Mouse (Mus musculus): ENCODE measurements around the gene Sec14l1. TPM values are rescaled to one million over a fixed set of nuclear protein-coding genes. Genes with fewer than 3 reads are reported as not detected.

Sec14l1 gene
- polyA plus RNA-seq, 1 experiment from 2014 or later = 41.1 TPM

DNA sequence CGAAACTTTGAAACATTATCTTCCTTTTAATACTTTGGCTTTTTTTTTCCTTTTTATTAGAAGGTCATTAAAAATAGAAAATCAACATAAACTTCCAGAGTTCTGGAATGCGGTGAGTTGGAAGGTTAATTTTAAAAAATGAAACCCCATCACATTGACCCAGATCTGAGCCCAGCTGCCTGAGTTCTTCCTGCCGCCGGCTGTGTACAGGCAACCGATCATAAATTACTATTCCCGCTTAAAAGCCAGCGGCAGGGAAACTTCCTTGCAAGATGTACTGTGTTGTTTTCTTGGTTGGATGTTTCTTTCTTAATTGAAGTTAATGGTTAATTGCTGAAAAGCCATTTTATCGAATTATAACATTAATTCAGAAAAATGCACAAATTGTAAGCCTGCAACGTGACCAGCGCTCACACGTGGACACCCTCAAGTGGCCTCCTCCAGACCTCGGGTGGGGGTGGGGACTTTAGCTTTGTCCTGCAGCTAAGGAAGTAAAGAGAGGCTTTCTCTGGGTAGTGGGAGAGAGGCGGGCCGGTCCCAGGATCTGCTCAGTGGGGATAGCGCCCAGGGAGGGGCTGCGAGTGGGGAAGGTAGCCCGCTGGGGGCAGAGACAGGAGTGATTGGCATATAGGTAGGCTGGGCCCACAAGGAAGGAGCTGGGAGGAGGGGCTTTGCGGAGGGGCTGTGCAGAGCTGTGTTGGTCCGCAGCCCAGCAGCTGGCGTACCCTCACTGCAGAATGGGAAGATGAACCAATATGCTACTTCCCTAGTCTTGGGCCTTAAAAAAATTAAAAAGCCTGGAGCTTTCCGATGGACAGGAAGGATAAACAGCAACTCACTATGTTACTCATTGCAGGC, 70.3 kb downstream of the Sec14l1 start:
- no peak overlapping the region for H3K9ac ChIP-seq (replicated peaks; ENCODE audit: low read depth, low read length)
- no peak overlapping the region for H3K4me2 ChIP-seq (replicated peaks; ENCODE audit: low read depth, low read length)
- H3K9me3 ChIP-seq (ENCODE audit: control insufficient read depth, low read depth, low read length) = peaks cover 13% of the 10 kb centered on the region; the same call in 1 of the 2 replicates
- H3K4me3 ChIP-seq (ENCODE audit: low read depth, low read length) = no peak overlapping the region
- peaks cover 8% of the 10 kb centered on the region for H3K4me1 ChIP-seq (ENCODE audit: control insufficient read depth, insufficient read depth, low read length)
- no peaks in the 10 kb centered on the region for H3K27me3 ChIP-seq (ENCODE audit: control insufficient read depth, insufficient read depth, low read length)
- H3K36me3 ChIP-seq (ENCODE audit: control insufficient read depth, insufficient read depth, low read length) = no peaks in the 10 kb centered on the region
- no peak for ATAC-seq (ENCODE audit: insufficient number of reproducible peaks, insufficient read depth, low FRiP score, low read depth)
- peak overlapping the region; percentile 59; the same call in 1 of the 2 replicates for H3K27ac ChIP-seq (ENCODE audit: low read length)
- 30% methylated on average over 21 of the region's 21 CpGs for WGBS

DNA sequence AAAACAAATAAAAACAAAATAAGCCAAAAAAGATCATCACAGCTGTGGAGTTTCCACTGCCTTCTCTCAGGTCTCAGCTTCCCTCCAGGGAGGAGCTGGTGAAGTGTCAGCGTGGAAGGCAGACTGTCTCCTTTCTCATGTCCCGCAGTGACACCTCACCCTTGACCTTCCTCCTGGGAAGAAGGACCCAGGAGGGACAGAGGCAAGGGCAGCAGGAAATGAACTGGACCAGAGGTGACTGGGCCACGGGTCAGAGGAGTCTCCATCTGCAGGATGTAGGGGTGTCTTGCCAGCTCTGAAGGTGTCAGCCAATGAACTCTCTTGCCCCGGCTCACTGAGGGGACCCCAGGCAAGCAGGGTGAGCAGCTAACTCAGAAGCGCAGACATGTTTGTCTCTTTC, 76.6 kb downstream of the Sec14l1 start:
- no peaks in the 10 kb centered on the region for H3K4me1 ChIP-seq (ENCODE audit: control insufficient read depth, insufficient read depth, low read length)
- H3K27me3 ChIP-seq (ENCODE audit: control insufficient read depth, insufficient read depth, low read length) = no peaks in the 10 kb centered on the region
- H3K36me3 ChIP-seq (ENCODE audit: control insufficient read depth, insufficient read depth, low read length) = no peaks in the 10 kb centered on the region
- no peak overlapping the region for H3K9ac ChIP-seq (replicated peaks; ENCODE audit: low read depth, low read length)
- 60% methylated on average over 5 of the region's 5 CpGs for WGBS
- H3K27ac ChIP-seq (ENCODE audit: low read length) = no peak overlapping the region
- H3K4me2 ChIP-seq (replicated peaks; ENCODE audit: low read depth, low read length) = no peak overlapping the region
- no peaks in the 10 kb centered on the region for H3K9me3 ChIP-seq (ENCODE audit: control insufficient read depth, low read depth, low read length)
- ATAC-seq (ENCODE audit: insufficient number of reproducible peaks, insufficient read depth, low FRiP score, low read depth) = no peak
- no peak overlapping the region for H3K4me3 ChIP-seq (ENCODE audit: low read depth, low read length)

DNA sequence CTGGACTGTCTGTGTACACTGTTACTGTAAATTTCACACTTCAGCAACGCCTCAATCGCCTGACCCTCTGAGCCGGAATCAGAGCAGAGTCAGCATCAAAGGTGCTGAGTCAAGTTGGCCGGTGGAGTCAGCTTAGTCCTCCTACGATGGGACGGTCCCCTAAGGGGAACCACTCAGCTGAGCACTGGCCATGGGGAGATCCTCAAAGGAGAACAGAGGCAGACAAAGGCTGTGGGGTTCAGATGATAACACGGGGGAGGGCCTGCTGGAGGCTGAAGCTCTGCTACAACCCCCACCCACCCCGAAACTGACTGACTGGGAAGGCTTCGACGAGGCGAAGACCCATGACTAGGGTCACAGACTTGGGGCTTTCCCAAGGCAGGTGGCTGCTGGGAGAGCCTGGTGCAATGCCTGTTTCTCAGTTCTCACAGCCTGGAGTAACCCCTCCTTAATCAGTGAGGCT, 79.5 kb downstream of the Sec14l1 start:
- no peak overlapping the region for H3K4me2 ChIP-seq (replicated peaks; ENCODE audit: low read depth, low read length)
- H3K4me1 ChIP-seq (ENCODE audit: control insufficient read depth, insufficient read depth, low read length) = 0 out of 2 replicates have a peak, but pooled peaks cover under 1% of the 10 kb centered on the region
- no peaks in the 10 kb centered on the region for H3K9me3 ChIP-seq (ENCODE audit: control insufficient read depth, low read depth, low read length)
- ATAC-seq (ENCODE audit: insufficient number of reproducible peaks, insufficient read depth, low FRiP score, low read depth) = no peak
- WGBS = 69% methylated on average over 11 of the region's 11 CpGs
- no peaks in the 10 kb centered on the region for H3K36me3 ChIP-seq (ENCODE audit: control insufficient read depth, insufficient read depth, low read length)
- H3K9ac ChIP-seq (replicated peaks; ENCODE audit: low read depth, low read length) = no peak overlapping the region
- no peak overlapping the region for H3K4me3 ChIP-seq (ENCODE audit: low read depth, low read length)
- H3K27ac ChIP-seq (ENCODE audit: low read length) = no peak overlapping the region
- H3K27me3 ChIP-seq (ENCODE audit: control insufficient read depth, insufficient read depth, low read length) = 0 out of 2 replicates have a peak, but pooled peaks cover 1% of the 10 kb centered on the region

DNA sequence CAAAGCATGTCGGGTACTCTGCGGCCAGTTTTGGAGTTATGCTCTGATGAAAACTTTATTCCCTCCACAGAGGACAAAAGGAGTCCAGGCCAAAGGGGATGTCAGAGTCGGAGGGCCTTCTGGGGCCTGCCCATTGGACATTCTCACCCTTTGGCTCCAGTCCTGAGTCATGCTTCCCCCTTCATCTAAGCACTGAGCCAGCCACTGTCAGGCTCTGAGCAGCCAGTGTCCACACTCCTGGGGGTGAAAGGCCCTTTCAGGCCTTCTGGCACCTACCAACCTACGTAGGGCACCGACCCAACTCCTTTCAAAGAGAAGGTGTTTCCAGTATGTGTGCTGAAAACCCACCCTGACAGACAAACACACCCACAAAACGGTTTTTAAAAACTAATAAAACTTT, 80.6 kb downstream of the Sec14l1 start:
- H3K36me3 ChIP-seq (ENCODE audit: control insufficient read depth, insufficient read depth, low read length) = no peaks in the 10 kb centered on the region
- WGBS = 90% methylated on average over 6 of the region's 6 CpGs
- no peak overlapping the region for H3K4me3 ChIP-seq (ENCODE audit: low read depth, low read length)
- no peaks in the 10 kb centered on the region for H3K9me3 ChIP-seq (ENCODE audit: control insufficient read depth, low read depth, low read length)
- H3K4me1 ChIP-seq (ENCODE audit: control insufficient read depth, insufficient read depth, low read length) = peaks cover 3% of the 10 kb centered on the region; the same call in 1 of the 2 replicates
- no peak overlapping the region for H3K9ac ChIP-seq (replicated peaks; ENCODE audit: low read depth, low read length)
- ATAC-seq (ENCODE audit: insufficient number of reproducible peaks, insufficient read depth, low FRiP score, low read depth) = no peak
- H3K4me2 ChIP-seq (replicated peaks; ENCODE audit: low read depth, low read length) = no peak overlapping the region
- 0 out of 2 replicates have a peak, but pooled peaks cover 3% of the 10 kb centered on the region for H3K27me3 ChIP-seq (ENCODE audit: control insufficient read depth, insufficient read depth, low read length)
- no peak overlapping the region for H3K27ac ChIP-seq (ENCODE audit: low read length)

DNA sequence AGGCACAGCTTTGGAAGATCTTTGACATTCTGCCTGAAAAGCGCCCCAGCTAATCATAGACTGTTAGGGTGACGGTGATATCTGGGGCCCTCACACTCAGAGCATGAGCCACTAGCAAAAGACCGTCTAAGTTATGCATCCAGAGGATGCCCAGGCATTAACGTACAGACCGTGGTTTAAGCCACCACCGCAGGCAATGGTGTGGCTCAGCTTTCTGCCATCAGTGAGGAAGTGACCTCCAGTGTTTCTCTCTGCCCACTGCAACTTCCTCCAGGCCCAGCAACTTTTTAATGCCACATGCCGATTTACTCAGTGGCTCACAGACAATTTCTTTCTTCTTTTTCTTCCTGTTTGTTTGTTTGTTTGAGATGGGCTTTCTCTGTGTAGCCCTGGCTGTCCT, 81.7 kb downstream of the Sec14l1 start:
- H3K36me3 ChIP-seq (ENCODE audit: control insufficient read depth, insufficient read depth, low read length) = no peaks in the 10 kb centered on the region
- 0 out of 2 replicates have a peak, but pooled peaks cover 3% of the 10 kb centered on the region for H3K27me3 ChIP-seq (ENCODE audit: control insufficient read depth, insufficient read depth, low read length)
- H3K9me3 ChIP-seq (ENCODE audit: control insufficient read depth, low read depth, low read length) = no peaks in the 10 kb centered on the region
- no peak overlapping the region for H3K9ac ChIP-seq (replicated peaks; ENCODE audit: low read depth, low read length)
- 90% methylated on average over 7 of the region's 7 CpGs for WGBS
- peaks cover 12% of the 10 kb centered on the region for H3K4me1 ChIP-seq (ENCODE audit: control insufficient read depth, insufficient read depth, low read length)
- no peak overlapping the region for H3K4me3 ChIP-seq (ENCODE audit: low read depth, low read length)
- no peak overlapping the region for H3K27ac ChIP-seq (ENCODE audit: low read length)
- no peak for ATAC-seq (ENCODE audit: insufficient number of reproducible peaks, insufficient read depth, low FRiP score, low read depth)
- no peak overlapping the region for H3K4me2 ChIP-seq (replicated peaks; ENCODE audit: low read depth, low read length)

DNA sequence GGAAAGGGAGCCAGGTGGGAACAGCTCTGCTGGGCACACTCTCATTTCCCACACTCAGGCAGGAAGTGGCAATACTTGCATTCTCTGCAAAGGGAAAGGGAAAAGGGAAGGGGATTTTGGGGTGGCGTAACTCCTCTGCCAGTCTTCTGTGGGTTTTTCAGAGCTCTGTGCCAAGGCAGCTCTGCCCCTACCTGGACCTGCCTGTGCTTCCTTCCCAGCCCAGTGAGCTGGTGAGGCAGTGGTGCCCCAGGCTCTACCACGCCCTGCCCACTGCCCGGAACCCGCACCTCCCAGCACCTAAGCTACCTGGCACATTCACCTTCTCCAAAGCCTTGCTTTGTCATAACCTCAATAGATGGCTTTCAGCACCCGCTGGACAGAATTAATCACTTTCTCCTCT, 83.2 kb downstream of the Sec14l1 start:
- H3K4me2 ChIP-seq (replicated peaks; ENCODE audit: low read depth, low read length) = no peak overlapping the region
- H3K9ac ChIP-seq (replicated peaks; ENCODE audit: low read depth, low read length) = no peak overlapping the region
- no peak overlapping the region for H3K4me3 ChIP-seq (ENCODE audit: low read depth, low read length)
- H3K36me3 ChIP-seq (ENCODE audit: control insufficient read depth, insufficient read depth, low read length) = no peaks in the 10 kb centered on the region
- no peaks in the 10 kb centered on the region for H3K9me3 ChIP-seq (ENCODE audit: control insufficient read depth, low read depth, low read length)
- H3K27ac ChIP-seq (ENCODE audit: low read length) = no peak overlapping the region
- ATAC-seq (ENCODE audit: insufficient number of reproducible peaks, insufficient read depth, low FRiP score, low read depth) = no peak
- H3K27me3 ChIP-seq (ENCODE audit: control insufficient read depth, insufficient read depth, low read length) = 0 out of 2 replicates have a peak, but pooled peaks cover 3% of the 10 kb centered on the region
- H3K4me1 ChIP-seq (ENCODE audit: control insufficient read depth, insufficient read depth, low read length) = peaks cover 12% of the 10 kb centered on the region
- 70% methylated on average over 5 of the region's 5 CpGs for WGBS

DNA sequence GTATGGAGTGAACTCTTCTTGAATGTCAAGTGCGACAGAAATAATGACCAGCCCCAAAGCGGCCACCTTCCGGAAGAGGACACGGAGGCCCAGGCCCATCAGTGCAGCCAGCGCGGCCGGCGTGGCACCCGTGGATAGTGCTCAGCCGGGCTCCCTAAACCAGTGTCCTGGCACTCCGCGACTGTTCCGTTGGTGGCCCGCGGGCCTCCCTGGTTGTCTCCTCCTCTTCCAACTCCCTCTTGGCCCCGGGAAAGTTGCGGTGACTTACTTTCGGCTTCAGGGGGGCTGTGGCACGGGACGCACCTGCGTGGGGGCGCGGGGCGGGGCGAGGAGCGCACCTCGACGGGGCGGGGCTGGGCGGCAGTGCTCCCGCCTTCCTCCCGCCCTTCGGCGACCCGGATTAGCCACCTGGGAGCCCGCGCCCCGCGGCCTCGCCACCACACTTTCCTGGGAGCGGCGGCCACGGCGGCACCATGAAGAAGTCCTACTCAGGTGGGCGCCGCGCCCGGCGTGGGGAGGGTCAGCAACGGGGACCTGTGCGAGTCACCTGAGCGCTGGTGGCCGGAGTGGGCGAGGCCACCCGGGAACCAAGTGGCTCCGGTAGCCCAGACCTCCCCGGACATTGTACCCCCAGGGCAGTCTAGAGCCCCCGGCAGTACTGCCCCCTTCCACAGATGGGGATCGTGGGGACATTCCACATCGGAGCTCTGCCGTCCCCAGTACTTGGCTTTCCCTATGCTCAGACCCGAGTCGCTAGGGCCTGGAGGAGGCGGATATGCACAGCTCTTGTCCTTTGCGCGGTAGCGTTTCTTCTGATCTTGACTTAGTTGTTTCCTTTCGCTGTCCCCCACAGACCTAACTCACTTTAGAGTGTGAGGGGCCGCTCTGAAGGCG, 84.6 kb downstream of the Sec14l1 start, which contains the start of gene Sept9:
TSS of gene Sept9 (plus strand) at position 380 of the 894 bp plus-strand sequence.
- H3K27ac ChIP-seq (ENCODE audit: low read length) = peak within 1 kb of the TSS; percentile 72; the same call in 1 of the 2 replicates
- peak within 1 kb of the TSS; percentile 46 for H3K9ac ChIP-seq (replicated peaks; ENCODE audit: low read depth, low read length)
- H3K36me3 ChIP-seq (ENCODE audit: control insufficient read depth, insufficient read depth, low read length) = no peaks in the 10 kb centered on the region
- H3K27me3 ChIP-seq (ENCODE audit: control insufficient read depth, insufficient read depth, low read length) = 0 out of 2 replicates have a peak, but pooled peaks cover 3% of the 10 kb centered on the region
- peak within 1 kb of the TSS; percentile 89 for H3K4me2 ChIP-seq (replicated peaks; ENCODE audit: low read depth, low read length)
- peaks cover 16% of the 10 kb centered on the region for H3K4me1 ChIP-seq (ENCODE audit: control insufficient read depth, insufficient read depth, low read length)
- WGBS = under 1% methylated on average over 66 of the region's 70 CpGs
- H3K4me3 ChIP-seq (ENCODE audit: low read depth, low read length) = peak within 1 kb of the TSS; percentile 51
- peak; percentile 42; the same call in 1 of the 2 replicates for ATAC-seq (ENCODE audit: insufficient number of reproducible peaks, insufficient read depth, low FRiP score, low read depth)
- no peaks in the 10 kb centered on the region for H3K9me3 ChIP-seq (ENCODE audit: control insufficient read depth, low read depth, low read length)

DNA sequence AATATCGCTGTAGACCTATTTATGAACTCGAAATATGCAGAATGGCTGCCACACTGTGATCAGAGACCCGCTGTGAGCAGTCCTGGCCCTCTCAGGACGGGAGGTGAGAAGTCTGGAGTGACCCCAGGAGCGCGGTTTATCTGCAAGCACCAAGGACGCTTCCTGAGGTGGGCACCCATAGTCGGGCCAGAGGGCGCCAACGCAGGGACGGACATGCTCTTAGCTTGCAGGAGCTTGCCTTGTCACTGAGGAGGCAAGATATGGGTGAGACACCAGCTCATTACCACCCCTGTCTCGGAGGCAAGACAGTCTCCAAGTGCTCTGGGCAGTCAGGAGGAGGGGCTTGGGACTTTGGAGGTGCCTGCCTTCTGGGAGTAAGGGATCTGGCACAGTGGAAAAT, 86.9 kb downstream of the Sec14l1 start:
- Histone ChIP-seq H3K4me3 (ENCODE audit: low read depth, low read length) (no peak overlapping the region), H3K9ac (replicated peaks; ENCODE audit: low read depth, low read length) (no peak overlapping the region), H3K4me1 (ENCODE audit: control insufficient read depth, insufficient read depth, low read length) (peaks cover 19% of the 10 kb centered on the region), H3K27me3 (ENCODE audit: control insufficient read depth, insufficient read depth, low read length) (0 out of 2 replicates have a peak, but pooled peaks cover 3% of the 10 kb centered on the region), H3K36me3 (ENCODE audit: control insufficient read depth, insufficient read depth, low read length) (no peaks in the 10 kb centered on the region), H3K4me2 (replicated peaks; ENCODE audit: low read depth, low read length) (no peak overlapping the region), H3K27ac (ENCODE audit: low read length) (no peak overlapping the region), H3K9me3 (ENCODE audit: control insufficient read depth, low read depth, low read length) (no peaks in the 10 kb centered on the region)
- no peak for ATAC-seq (ENCODE audit: insufficient number of reproducible peaks, insufficient read depth, low FRiP score, low read depth)
- WGBS = 88% methylated on average over 12 of the region's 12 CpGs

Measured in stomach, embryonic 14.5 days (tissue).